In genomic region chr9:78965226-78965950, GRCm38 (mm10) we compare ENCODE assay signal across 15 mouse cellular contexts.
A peak's percentile ranks its signal among the peaks of the same experiment; 100 is the strongest.
DNase-seq lines count a peak whose midpoint lies in the region; ATAC-seq lines count a peak whose summit lies in the region.
"Had no signal": no experiment of that assay in that cellular context is flagged by ENCODE, and none has a peak within 500 bp of the region (broad histone marks: within the 10 kb centered on the region; RNA-seq: fewer than 3 reads in every experiment).

No protein-coding gene starts in this region.

- no peaks in the 10 kb centered on the region for H3K27me3 ChIP-seq in forebrain, embryonic 10.5 days (ENCODE audit: poor library complexity, severe bottlenecking)
- no peaks in the 10 kb centered on the region for H3K27me3 ChIP-seq in forebrain, embryonic 16.5 days (replicated peaks; ENCODE audit: control insufficient read depth, insufficient read depth, low read length)
- no peaks in the 10 kb centered on the region for H3K27me3 ChIP-seq in limb, embryonic 11.5 days (ENCODE audit: control insufficient read depth, insufficient read depth, low read length)
- H3K27me3 ChIP-seq: forebrain, embryonic 13.5 days; liver, embryonic 13.5 days had no signal

- no peaks in the 10 kb centered on the region for H3K9me3 ChIP-seq in forebrain, embryonic 10.5 days
- H3K9me3 ChIP-seq in forebrain, embryonic 16.5 days (ENCODE audit: control insufficient read depth, low read length) = no peaks in the 10 kb centered on the region
- no peaks in the 10 kb centered on the region for H3K9me3 ChIP-seq in limb, embryonic 11.5 days (ENCODE audit: control insufficient read depth, low read length)
- H3K9me3 ChIP-seq: forebrain, embryonic 13.5 days; liver, embryonic 13.5 days had no signal

- DNase-seq in forebrain, embryonic 10.5 days (ENCODE audit: extremely low spot score, low spot score) = no peak
- peak; percentile 62 for DNase-seq in brain, adult 2 months (ENCODE audit: low read depth, low spot score)
- peak; percentile 66 to 70 for DNase-seq in cerebellum, postnatal 14 days
- DNase-seq in limb, embryonic 11.5 days (ENCODE audit: low spot score) = no peak
- DNase-seq in gastrocnemius, adult 18-20 months (ENCODE audit: low spot score) = no peak
- DNase-seq in adrenal gland, postnatal 25 days = no peak
- no peak for DNase-seq in heart, postnatal 4 days
- DNase-seq: B cell, adult 2 months; gastrocnemius, postnatal 10 days; kidney, postnatal 14 days; liver, embryonic 13.5 days; thymus, adult 2 months had no signal

- ATAC-seq in forebrain, embryonic 16.5 days = no peak
- no peak for ATAC-seq in limb, embryonic 11.5 days (ENCODE audit: insufficient number of reproducible peaks, low FRiP score, low TSS enrichment, low read depth)
- ATAC-seq: forebrain, embryonic 13.5 days had no signal

- H3K27ac ChIP-seq in forebrain, embryonic 10.5 days = peak overlapping the region; percentile 49; the same call in 1 of the 2 replicates
- no peak overlapping the region for H3K27ac ChIP-seq in forebrain, embryonic 16.5 days (ENCODE audit: low read length)
- H3K27ac ChIP-seq in limb, embryonic 11.5 days (replicated peaks; ENCODE audit: low read depth, low read length) = peak overlapping the region; percentile 36; the same call in 1 of the 2 replicates
- H3K27ac ChIP-seq: forebrain, embryonic 13.5 days; liver, embryonic 13.5 days; macrophage had no signal

- 72% methylated on average over 14 of the region's 14 CpGs for WGBS in forebrain, embryonic 10.5 days
- WGBS in forebrain, embryonic 16.5 days = 66% methylated on average over 14 of the region's 14 CpGs
- WGBS in limb, embryonic 11.5 days = 72% methylated on average over 14 of the region's 14 CpGs

- H3K36me3 ChIP-seq in forebrain, embryonic 10.5 days (replicated peaks) = no peaks in the 10 kb centered on the region
- no peaks in the 10 kb centered on the region for H3K36me3 ChIP-seq in forebrain, embryonic 16.5 days (ENCODE audit: control insufficient read depth, insufficient read depth)
- no peaks in the 10 kb centered on the region for H3K36me3 ChIP-seq in limb, embryonic 11.5 days (ENCODE audit: control insufficient read depth, insufficient read depth, low read length)
- H3K36me3 ChIP-seq: liver, embryonic 13.5 days had no signal

- no peak overlapping the region for H3K4me3 ChIP-seq in forebrain, embryonic 10.5 days
- H3K4me3 ChIP-seq in forebrain, embryonic 16.5 days (replicated peaks; ENCODE audit: low read length) = no peak overlapping the region
- no peak overlapping the region for H3K4me3 ChIP-seq in limb, embryonic 11.5 days (ENCODE audit: low read depth, low read length)
- H3K4me3 ChIP-seq: forebrain, embryonic 13.5 days; liver, embryonic 13.5 days had no signal

- H3K4me1 ChIP-seq in forebrain, embryonic 10.5 days = peaks cover 10% of the 10 kb centered on the region
- H3K4me1 ChIP-seq in forebrain, embryonic 16.5 days (replicated peaks; ENCODE audit: control insufficient read depth, insufficient read depth, low read length) = peaks cover 3% of the 10 kb centered on the region; the same call in 1 of the 2 replicates
- H3K4me1 ChIP-seq in limb, embryonic 11.5 days (ENCODE audit: control insufficient read depth, insufficient read depth, low read length) = no peaks in the 10 kb centered on the region
- H3K4me1 ChIP-seq: liver, embryonic 13.5 days had no signal

- no peak overlapping the region for H3K9ac ChIP-seq in forebrain, embryonic 16.5 days (replicated peaks; ENCODE audit: low read depth, low read length)
- H3K9ac ChIP-seq in limb, embryonic 11.5 days (ENCODE audit: low read length) = no peak overlapping the region
- H3K9ac ChIP-seq: forebrain, embryonic 13.5 days; liver, embryonic 13.5 days had no signal

- H3K4me2 ChIP-seq in forebrain, embryonic 16.5 days (ENCODE audit: low read length) = no peak overlapping the region
- H3K4me2 ChIP-seq in limb, embryonic 11.5 days (ENCODE audit: low read depth, severe bottlenecking) = no peak overlapping the region
- H3K4me2 ChIP-seq: forebrain, embryonic 13.5 days; liver, embryonic 13.5 days had no signal

Comparison
In these comparisons a context has a peak if more than half of its experiments do, and no peak if none do; other contexts are left out.
1. DNase-seq: peak in brain, adult 2 months (single experiment) and cerebellum, postnatal 14 days (2 of 2); none in forebrain, embryonic 10.5 days (single experiment), limb, embryonic 11.5 days (single experiment), gastrocnemius, adult 18-20 months (single experiment), adrenal gland, postnatal 25 days (single experiment) and heart, postnatal 4 days (single experiment).